Mouse (Mus musculus): Measurements from ENCODE around the gene Unc119. TPM values are rescaled to one million over a fixed set of nuclear protein-coding genes. Genes with fewer than 3 reads are reported as not detected.

The Unc119 gene
- polyA plus RNA-seq, 1 experiment from 2014 or later: 55.0 TPM

GRCm38 (mm10) chr11:78382701-78383100 is 39.4 kb downstream of the Unc119 start:
- in situ Hi-C loops (cut with MboI; ENCODE audit: low pct_unique_long_range_greater_than_20kb): no loop called here
- DNase-seq (ENCODE audit: low read depth, low spot score) (no peak), ATAC-seq (peak; percentile 85)
- ChIA-PET CTCF (interaction anchor here (1.0 to 4.6 kb wide), 4 partner anchors 9 to 22 kb away, joined by 4 to 23 read pairs (median 7); no protein-coding TSS in a partner anchor), POLR2A (interaction anchor here (0.6 to 2.2 kb wide), 7 partner anchors 9 to 19 kb away, joined by 3 to 13 read pairs (median 4); no protein-coding TSS in a partner anchor)
- no peak for TF ChIP-seq CTCF (IDR thresholded peaks at IDR 0.05)
- no peaks in the 10 kb centered on the region for H3K27me3 ChIP-seq

- DNase-seq (ENCODE audit: low read depth, low spot score) (no peak), ATAC-seq (no peak)
- in situ Hi-C loops (cut with MboI; ENCODE audit: low pct_unique_long_range_greater_than_20kb): no loop called here
- POLR2A ChIA-PET: interaction anchor here (1.2 kb wide), 1 partner anchor 12 kb away, joined by 4 read pairs; no protein-coding TSS in a partner anchor
- CTCF ChIA-PET: interaction anchor here (1.4 to 4.6 kb wide), 4 partner anchors 11 to 67 kb away, joined by 3 to 23 read pairs (median 6); no protein-coding TSS in a partner anchor
- no peaks in the 10 kb centered on the region for H3K27me3 ChIP-seq
- no peak for TF ChIP-seq CTCF (IDR thresholded peaks at IDR 0.05)
These were observed 42.5 kb downstream of the Unc119 start for GRCm38 (mm10) chr11:78385776-78386175.

DNA sequence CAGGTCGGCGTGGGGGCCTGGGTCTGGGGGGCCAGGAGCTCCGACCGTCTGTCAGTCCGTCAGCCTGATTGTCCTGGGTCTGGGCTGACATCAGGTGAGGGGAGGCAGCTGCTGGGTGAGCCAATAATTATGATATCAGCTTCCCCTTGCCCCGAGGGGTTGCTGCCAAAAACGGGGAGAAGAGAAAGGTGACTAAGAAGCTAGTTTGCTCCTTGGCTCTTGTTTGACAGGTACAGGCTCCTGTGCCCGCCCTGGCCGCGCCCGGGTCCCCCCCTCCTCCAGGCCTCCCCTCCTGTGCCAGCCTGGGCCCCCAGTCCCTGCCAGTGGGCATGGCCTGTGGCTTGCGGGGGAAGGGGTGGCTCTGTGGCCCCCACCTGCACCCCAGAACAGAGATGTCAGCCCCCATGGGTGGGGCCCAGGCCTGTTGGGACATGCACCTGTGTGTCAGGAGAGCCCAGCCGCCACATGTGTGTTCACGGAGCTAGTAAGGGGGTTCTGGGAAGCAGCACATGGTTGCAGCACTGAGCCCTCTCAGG is 43.3 kb downstream of the Unc119 start, which contains the start of gene Foxn1:
Gene Foxn1, minus strand, starts transcription at position 51 of the 536 bp plus-strand sequence.
- CTCF ChIA-PET: interaction anchor here (1.8 to 4.6 kb wide), 2 partner anchors 10 to 13 kb away, joined by 7 to 23 read pairs; no protein-coding TSS in a partner anchor
- in situ Hi-C loops (cut with MboI; ENCODE audit: low pct_unique_long_range_greater_than_20kb): no loop called here
- TF ChIP-seq CTCF (IDR thresholded peaks at IDR 0.05): no peak
- no peaks in the 10 kb centered on the region for H3K27me3 ChIP-seq
- ATAC-seq: no peak
- no peak for DNase-seq (ENCODE audit: low read depth, low spot score)
- POLR2A ChIA-PET: no interaction called here

GRCm38 (mm10) chr11:78392728-78393127 is 49.4 kb downstream of the Unc119 start:
- H3K27me3 ChIP-seq: no peaks in the 10 kb centered on the region
- ChIA-PET POLR2A (interaction anchor here (0.7 to 9.9 kb wide), 3 partner anchors 12 to 29 kb away, joined by 3 to 160 read pairs (median 3); no protein-coding TSS in a partner anchor), CTCF (interaction anchor here (13.3 kb wide), 1 partner anchor 34 kb away, joined by 473 read pairs; no protein-coding TSS in a partner anchor)
- TF ChIP-seq CTCF (IDR thresholded peaks at IDR 0.05): no peak
- in situ Hi-C loops (cut with MboI; ENCODE audit: low pct_unique_long_range_greater_than_20kb): no loop called here
- ATAC-seq (no peak), DNase-seq (ENCODE audit: low read depth, low spot score) (no peak)

DNA sequence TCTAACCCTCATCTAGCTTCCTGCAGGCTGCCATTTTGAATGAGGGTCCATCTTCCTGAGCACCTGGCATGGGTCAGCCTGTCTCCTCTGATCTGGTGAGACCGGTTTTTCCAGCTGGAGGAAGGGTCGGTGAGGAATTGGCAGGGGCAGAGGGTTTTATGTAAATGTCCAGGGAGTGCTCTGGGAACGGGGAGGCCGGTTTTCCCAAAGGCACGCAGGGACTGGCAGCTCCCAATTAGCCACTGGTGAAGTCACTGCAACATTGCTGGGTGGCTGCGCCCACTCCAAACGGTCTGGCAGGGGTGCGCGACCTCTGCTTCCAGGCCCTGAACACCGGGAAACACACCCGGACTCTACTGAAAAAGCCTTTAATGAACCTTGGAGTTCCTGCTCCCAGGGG is 53.7 kb downstream of the Unc119 start:
- ChIA-PET POLR2A (interaction anchor here (0.6 to 9.9 kb wide), 4 partner anchors 14 to 123 kb away, joined by 3 to 160 read pairs (median 6); no protein-coding TSS in a partner anchor), CTCF (interaction anchor here (0.8 to 13.3 kb wide), 10 partner anchors 12 to 57 kb away, joined by 3 to 473 read pairs (median 4); partner anchors contain the start of gene Foxn1)
- no peak for DNase-seq (ENCODE audit: low read depth, low spot score)
- in situ Hi-C loops (cut with MboI; ENCODE audit: low pct_unique_long_range_greater_than_20kb): loop anchor here (5.0 kb wide), 1 partner anchor 35 kb away; no protein-coding TSS in a partner anchor
- no peak for ATAC-seq
- H3K27me3 ChIP-seq: no peaks in the 10 kb centered on the region
- no peak for TF ChIP-seq CTCF (IDR thresholded peaks at IDR 0.05)

GRCm38 (mm10) chr11:78397397-78397796 is 54.1 kb downstream of the Unc119 start:
- peak; percentile 44 for ATAC-seq

DNA sequence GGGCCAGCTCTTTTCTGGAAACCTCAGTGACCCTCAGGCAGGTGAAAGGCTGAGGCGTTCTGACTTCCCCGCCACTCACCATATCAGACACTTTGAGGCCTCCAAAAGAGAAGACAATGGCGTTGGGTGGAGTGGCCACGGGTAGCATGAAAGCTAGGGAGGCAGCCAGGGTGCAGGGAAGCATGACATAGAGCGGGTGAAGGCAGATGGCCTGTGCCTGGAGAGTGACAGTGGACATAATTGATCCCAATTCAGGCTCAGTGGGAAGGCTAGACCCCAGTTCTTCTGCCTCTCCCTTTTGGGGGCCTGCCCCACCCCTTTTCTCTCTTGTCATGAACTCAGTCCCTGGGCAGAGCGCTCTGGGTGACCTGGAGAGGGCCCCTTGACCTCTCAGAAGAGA is 54.9 kb downstream of the Unc119 start:
- ATAC-seq: no peak
- ChIA-PET CTCF (interaction anchor here (0.8 to 13.3 kb wide), 6 partner anchors 14 to 93 kb away, joined by 3 to 473 read pairs (median 8); partner anchors contain the start of gene Foxn1), POLR2A (interaction anchor here (0.9 to 9.9 kb wide), 2 partner anchors 13 to 35 kb away, joined by 4 to 160 read pairs; no protein-coding TSS in a partner anchor)
- in situ Hi-C loops (cut with MboI; ENCODE audit: low pct_unique_long_range_greater_than_20kb): loop anchor here (5.0 kb wide), 1 partner anchor 36 kb away; no protein-coding TSS in a partner anchor
- TF ChIP-seq CTCF (IDR thresholded peaks at IDR 0.05): no peak
- H3K27me3 ChIP-seq: no peaks in the 10 kb centered on the region
- DNase-seq (ENCODE audit: low read depth, low spot score): no peak

More at GRCm38 (mm10) chr11:78397397-78397796, 54.1 kb downstream of the Unc119 start:
- POLR2A ChIA-PET: interaction anchor here (0.9 to 9.9 kb wide), 4 partner anchors 12 to 34 kb away, joined by 4 to 160 read pairs (median 6); no protein-coding TSS in a partner anchor
- DNase-seq (ENCODE audit: low read depth, low spot score): no peak
- CTCF ChIA-PET: interaction anchor here (0.8 to 13.3 kb wide), 10 partner anchors 13 to 92 kb away, joined by 3 to 473 read pairs (median 4); partner anchors contain the start of gene Foxn1
- TF ChIP-seq CTCF (IDR thresholded peaks at IDR 0.05): peak; percentile 97
- in situ Hi-C loops (cut with MboI; ENCODE audit: low pct_unique_long_range_greater_than_20kb): loop anchor here (5.0 kb wide), 1 partner anchor 35 kb away; no protein-coding TSS in a partner anchor
- no peaks in the 10 kb centered on the region for H3K27me3 ChIP-seq

Other genes with a start within 250 kb of the Unc119 start
- 18.6 TPM for gene Fam222b, start 248.8 kb upstream of the Unc119 start, polyA plus RNA-seq (2021)
- 101 TPM for gene Traf4, start 177.9 kb upstream of the Unc119 start, polyA plus RNA-seq (2021)
- 19.6 TPM for gene Nek8, start 166.8 kb upstream of the Unc119 start, polyA plus RNA-seq (2021)
- gene Tlcd1, start 166.8 kb upstream of the Unc119 start, polyA plus RNA-seq (2021): 13.6 TPM
- 1,270 TPM for gene Rpl23a, start 159.9 kb upstream of the Unc119 start, polyA plus RNA-seq (2021)
- gene Rab34, start 155.1 kb upstream of the Unc119 start, polyA plus RNA-seq (2021): 138 TPM
- gene Proca1, start 150.1 kb upstream of the Unc119 start, polyA plus RNA-seq (2021): 0.18 TPM
- gene Sdf2, start 97.7 kb upstream of the Unc119 start, polyA plus RNA-seq (2021): 118 TPM
- 69.2 TPM for gene Supt6, start 97.5 kb upstream of the Unc119 start, polyA plus RNA-seq (2021)
- 192 TPM for gene 2610507B11Rik, start 81.7 kb upstream of the Unc119 start, polyA plus RNA-seq (2021)
- 0.30 TPM for gene BC030499, start 52.6 kb upstream of the Unc119 start, polyA plus RNA-seq (2021)
- 45.2 TPM for gene Spag5, start 42.0 kb upstream of the Unc119 start, polyA plus RNA-seq (2021)
- gene Aldoc, start 20.5 kb upstream of the Unc119 start, polyA plus RNA-seq (2021): 0.32 TPM
- gene Pigs, start 15.1 kb upstream of the Unc119 start, polyA plus RNA-seq (2021): 96.5 TPM
- gene Foxn1, start 43.1 kb downstream of the Unc119 start, polyA plus RNA-seq (2021): 0.37 TPM
- gene Slc13a2, start 78.7 kb downstream of the Unc119 start, polyA plus RNA-seq (2021): 1.1 TPM
- 15.6 TPM for gene Slc46a1, start 122.2 kb downstream of the Unc119 start, polyA plus RNA-seq (2021)
- 1.4 TPM for gene Sarm1, start 154.3 kb downstream of the Unc119 start, polyA plus RNA-seq (2021)
- gene Vtn, start 155.6 kb downstream of the Unc119 start, polyA plus RNA-seq (2021): not detected
- gene Sebox, start 160.0 kb downstream of the Unc119 start, polyA plus RNA-seq (2021): not detected
- gene Tmem199, start 168.7 kb downstream of the Unc119 start, polyA plus RNA-seq (2021): 48.0 TPM
- 148 TPM for gene Poldip2, start 168.7 kb downstream of the Unc119 start, polyA plus RNA-seq (2021)
- 68.3 TPM for gene Tnfaip1, start 192.8 kb downstream of the Unc119 start, polyA plus RNA-seq (2021)
- gene Ift20, start 192.9 kb downstream of the Unc119 start, polyA plus RNA-seq (2021): 77.8 TPM
- gene Tmem97, start 207.3 kb downstream of the Unc119 start, polyA plus RNA-seq (2021): 19.1 TPM